Mouse (Mus musculus): ENCODE data around the gene Fmod. TPM values are rescaled to one million over a fixed set of nuclear protein-coding genes. Genes with fewer than 3 reads are reported as not detected.
A peak's percentile ranks its signal among the peaks of the same experiment; 100 is the strongest.

Gene Fmod
- polyA plus RNA-seq, 1 experiment from 2014 or later: 23.6 TPM

DNA sequence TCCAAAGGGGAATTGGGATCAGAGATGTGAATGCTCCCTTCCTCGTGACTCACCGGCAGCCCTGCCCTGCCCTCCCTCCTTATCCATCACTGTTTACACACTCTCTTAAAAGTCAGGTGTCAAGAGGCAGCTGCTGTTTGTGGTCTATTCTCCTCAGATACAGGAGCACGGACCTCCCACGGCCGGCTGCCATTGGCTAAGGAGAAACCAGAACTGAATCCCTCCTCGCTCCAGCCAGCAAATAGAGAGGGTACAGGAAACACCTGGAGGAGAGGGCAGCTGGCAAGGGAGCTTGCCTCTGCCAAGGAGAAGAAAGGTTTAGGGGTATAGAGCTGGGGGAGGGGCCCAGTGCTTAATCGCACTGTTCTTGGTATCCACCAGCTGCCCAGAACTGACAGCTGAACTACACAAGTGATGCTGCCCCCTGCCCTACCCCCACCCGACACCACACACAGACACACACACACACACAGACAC, 30.1 kb downstream of the Fmod start:
- no peak overlapping the region for H3K4me3 ChIP-seq (ENCODE audit: low read length)
- no peak overlapping the region for H3K4me2 ChIP-seq (ENCODE audit: low read depth, low read length)
- peaks cover 50% of the 10 kb centered on the region for H3K4me1 ChIP-seq (ENCODE audit: control insufficient read depth, insufficient read depth, low read length)
- no peaks in the 10 kb centered on the region for H3K27me3 ChIP-seq (ENCODE audit: control insufficient read depth, insufficient read depth, low read length)
- no peak overlapping the region for H3K9ac ChIP-seq (ENCODE audit: low read length)
- no peaks in the 10 kb centered on the region for H3K9me3 ChIP-seq (replicated peaks; ENCODE audit: control insufficient read depth, low read length)
- H3K27ac ChIP-seq (ENCODE audit: low read length): peak overlapping the region; percentile 26
- 14% methylated on average over 8 of the region's 8 CpGs for WGBS
- no peaks in the 10 kb centered on the region for H3K36me3 ChIP-seq (ENCODE audit: control insufficient read depth, insufficient read depth)
- ATAC-seq (replicated peaks; ENCODE audit: extremely low read depth, insufficient read depth, low FRiP score): peak; percentile 52

GRCm38 (mm10) chr1:134070099-134070669, 33.1 kb downstream of the Fmod start:
- Histone ChIP-seq H3K9ac (ENCODE audit: low read length) (no peak overlapping the region), H3K4me1 (ENCODE audit: control insufficient read depth, insufficient read depth, low read length) (peaks cover 39% of the 10 kb centered on the region), H3K4me2 (ENCODE audit: low read depth, low read length) (no peak overlapping the region)

GRCm38 (mm10) chr1:134071411-134072018, 34.5 kb downstream of the Fmod start:
- no peak for ATAC-seq (replicated peaks; ENCODE audit: extremely low read depth, insufficient read depth, low FRiP score)
- H3K4me1 ChIP-seq (ENCODE audit: control insufficient read depth, insufficient read depth, low read length): peaks cover 40% of the 10 kb centered on the region

More at GRCm38 (mm10) chr1:134070099-134070669, 33.1 kb downstream of the Fmod start:
- H3K4me3 ChIP-seq (ENCODE audit: low read length): no peak overlapping the region
- peaks cover 7% of the 10 kb centered on the region for H3K36me3 ChIP-seq (ENCODE audit: control insufficient read depth, insufficient read depth)
- no peaks in the 10 kb centered on the region for H3K27me3 ChIP-seq (ENCODE audit: control insufficient read depth, insufficient read depth, low read length)
- H3K9me3 ChIP-seq (replicated peaks; ENCODE audit: control insufficient read depth, low read length): no peaks in the 10 kb centered on the region
- WGBS: 62% methylated on average over 8 of the region's 8 CpGs
- ATAC-seq (replicated peaks; ENCODE audit: extremely low read depth, insufficient read depth, low FRiP score): no peak
- H3K27ac ChIP-seq (ENCODE audit: low read length): 0 out of 2 replicates have a peak overlapping the region, but pooled peaks have one; percentile 7

GRCm38 (mm10) chr1:134073061-134073564, 36.1 kb downstream of the Fmod start:
- H3K4me2 ChIP-seq (ENCODE audit: low read depth, low read length): peak overlapping the region; percentile 4; the same call in 1 of the 2 replicates
- 39% methylated on average over 6 of the region's 6 CpGs for WGBS
- no peak for ATAC-seq (replicated peaks; ENCODE audit: extremely low read depth, insufficient read depth, low FRiP score)

More at GRCm38 (mm10) chr1:134071411-134072018, 34.5 kb downstream of the Fmod start:
- H3K27ac ChIP-seq (ENCODE audit: low read length): peak overlapping the region; percentile 7; the same call in 1 of the 2 replicates
- H3K4me2 ChIP-seq (ENCODE audit: low read depth, low read length): no peak overlapping the region
- no peak overlapping the region; the same call in 1 of the 2 replicates for H3K9ac ChIP-seq (ENCODE audit: low read length)
- no peaks in the 10 kb centered on the region for H3K9me3 ChIP-seq (replicated peaks; ENCODE audit: control insufficient read depth, low read length)
- H3K4me3 ChIP-seq (ENCODE audit: low read length): no peak overlapping the region
- no peaks in the 10 kb centered on the region for H3K27me3 ChIP-seq (ENCODE audit: control insufficient read depth, insufficient read depth, low read length)
- peaks cover 7% of the 10 kb centered on the region for H3K36me3 ChIP-seq (ENCODE audit: control insufficient read depth, insufficient read depth)
- 49% methylated on average over 10 of the region's 10 CpGs for WGBS

DNA sequence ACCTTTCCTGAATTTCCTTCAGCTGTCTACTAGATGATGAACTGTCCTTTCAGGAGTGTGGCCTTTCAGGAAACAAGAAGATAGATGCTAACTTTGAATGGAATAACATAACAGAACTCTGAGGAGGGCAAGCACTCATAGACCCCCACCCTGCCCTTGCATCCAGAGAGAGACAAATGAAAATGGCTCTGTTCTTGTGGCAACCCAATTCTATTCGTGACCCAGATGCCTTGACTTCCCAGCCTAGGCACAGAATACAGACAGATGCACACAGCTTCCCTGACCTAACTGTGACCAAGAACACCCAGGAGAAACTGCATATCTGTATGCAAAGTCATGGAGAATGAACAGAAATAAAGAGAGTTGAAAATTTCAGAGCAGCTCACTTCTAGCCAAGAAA, 36.6 kb downstream of the Fmod start:
- Histone ChIP-seq H3K27ac (ENCODE audit: low read length) (peak overlapping the region; percentile 69), H3K4me1 (ENCODE audit: control insufficient read depth, insufficient read depth, low read length) (peaks cover 45% of the 10 kb centered on the region), H3K27me3 (ENCODE audit: control insufficient read depth, insufficient read depth, low read length) (no peaks in the 10 kb centered on the region), H3K36me3 (ENCODE audit: control insufficient read depth, insufficient read depth) (peaks cover 16% of the 10 kb centered on the region), H3K9ac (ENCODE audit: low read length) (no peak overlapping the region), H3K4me2 (ENCODE audit: low read depth, low read length) (no peak overlapping the region), H3K9me3 (replicated peaks; ENCODE audit: control insufficient read depth, low read length) (no peaks in the 10 kb centered on the region), H3K4me3 (ENCODE audit: low read length) (no peak overlapping the region)
- WGBS: 70% methylated on average over 1 of the region's 1 CpGs
- ATAC-seq (replicated peaks; ENCODE audit: extremely low read depth, insufficient read depth, low FRiP score): no peak

More at GRCm38 (mm10) chr1:134073061-134073564, 36.1 kb downstream of the Fmod start:
- peak overlapping the region; percentile 69 for H3K27ac ChIP-seq (ENCODE audit: low read length)
- H3K4me1 ChIP-seq (ENCODE audit: control insufficient read depth, insufficient read depth, low read length): peaks cover 45% of the 10 kb centered on the region
- H3K4me3 ChIP-seq (ENCODE audit: low read length): no peak overlapping the region
- peak overlapping the region; percentile 10; the same call in 1 of the 2 replicates for H3K9ac ChIP-seq (ENCODE audit: low read length)
- no peaks in the 10 kb centered on the region for H3K27me3 ChIP-seq (ENCODE audit: control insufficient read depth, insufficient read depth, low read length)
- H3K36me3 ChIP-seq (ENCODE audit: control insufficient read depth, insufficient read depth): peaks cover 16% of the 10 kb centered on the region
- no peaks in the 10 kb centered on the region for H3K9me3 ChIP-seq (replicated peaks; ENCODE audit: control insufficient read depth, low read length)

DNA sequence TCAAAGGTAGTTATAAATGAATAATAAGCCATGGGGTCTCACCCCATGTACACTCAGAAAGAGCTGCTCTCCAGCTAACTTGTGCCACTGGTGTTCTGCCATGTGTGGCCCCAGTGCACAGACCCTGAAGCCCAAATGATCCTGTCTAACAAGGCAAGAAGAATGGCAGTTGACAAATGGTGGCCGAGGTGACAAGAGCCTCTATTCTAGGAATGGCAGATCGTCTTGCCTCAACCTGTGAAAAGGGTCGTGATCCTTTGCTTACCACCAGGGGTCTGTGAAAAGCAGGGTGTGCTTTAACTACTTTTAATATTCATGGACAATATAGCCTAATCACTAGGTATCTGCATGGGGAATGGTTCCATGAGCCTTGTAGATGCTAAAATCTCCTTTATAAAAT, 37.1 kb downstream of the Fmod start:
- ATAC-seq (replicated peaks; ENCODE audit: extremely low read depth, insufficient read depth, low FRiP score): no peak
- WGBS: 66% methylated on average over 3 of the region's 3 CpGs
- Histone ChIP-seq H3K4me2 (ENCODE audit: low read depth, low read length) (no peak overlapping the region), H3K9me3 (replicated peaks; ENCODE audit: control insufficient read depth, low read length) (no peaks in the 10 kb centered on the region), H3K27ac (ENCODE audit: low read length) (no peak overlapping the region), H3K36me3 (ENCODE audit: control insufficient read depth, insufficient read depth) (peaks cover 16% of the 10 kb centered on the region), H3K4me1 (ENCODE audit: control insufficient read depth, insufficient read depth, low read length) (peaks cover 45% of the 10 kb centered on the region), H3K9ac (ENCODE audit: low read length) (no peak overlapping the region), H3K4me3 (ENCODE audit: low read length) (no peak overlapping the region), H3K27me3 (ENCODE audit: control insufficient read depth, insufficient read depth, low read length) (no peaks in the 10 kb centered on the region)

DNA sequence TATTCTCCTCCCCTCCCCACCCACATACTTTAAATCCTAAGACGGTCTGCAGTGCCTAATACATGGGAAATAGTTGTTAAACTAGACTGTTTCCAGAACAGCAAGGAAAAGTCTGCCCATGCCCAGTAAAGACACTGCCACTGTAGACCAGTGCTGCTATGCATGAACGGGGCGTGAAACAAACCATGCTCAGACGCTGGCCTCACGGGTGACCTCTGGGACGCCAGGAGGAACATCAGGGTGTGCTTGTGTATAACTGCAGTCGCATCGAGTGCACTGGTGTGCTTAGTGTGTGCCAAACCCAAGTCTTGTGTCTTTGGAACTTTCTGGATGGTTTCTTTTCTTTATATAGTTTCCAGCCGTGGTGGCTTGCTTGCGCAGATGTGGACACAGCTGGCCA, 37.6 kb downstream of the Fmod start:
- Histone ChIP-seq H3K27ac (ENCODE audit: low read length) (no peak overlapping the region), H3K9me3 (replicated peaks; ENCODE audit: control insufficient read depth, low read length) (no peaks in the 10 kb centered on the region), H3K9ac (ENCODE audit: low read length) (no peak overlapping the region), H3K4me2 (ENCODE audit: low read depth, low read length) (no peak overlapping the region), H3K4me1 (ENCODE audit: control insufficient read depth, insufficient read depth, low read length) (peaks cover 49% of the 10 kb centered on the region), H3K27me3 (ENCODE audit: control insufficient read depth, insufficient read depth, low read length) (no peaks in the 10 kb centered on the region), H3K36me3 (ENCODE audit: control insufficient read depth, insufficient read depth) (peaks cover 16% of the 10 kb centered on the region), H3K4me3 (ENCODE audit: low read length) (no peak overlapping the region)
- no peak for ATAC-seq (replicated peaks; ENCODE audit: extremely low read depth, insufficient read depth, low FRiP score)
- 85% methylated on average over 10 of the region's 10 CpGs for WGBS

GRCm38 (mm10) chr1:134075532-134075931, 38.5 kb downstream of the Fmod start:
- Histone ChIP-seq H3K4me2 (ENCODE audit: low read depth, low read length) (peak overlapping the region; percentile 91), H3K27me3 (ENCODE audit: control insufficient read depth, insufficient read depth, low read length) (no peaks in the 10 kb centered on the region), H3K4me3 (ENCODE audit: low read length) (peak overlapping the region; percentile 90; the same call in 1 of the 2 replicates), H3K9me3 (replicated peaks; ENCODE audit: control insufficient read depth, low read length) (no peaks in the 10 kb centered on the region), H3K9ac (ENCODE audit: low read length) (peak overlapping the region; percentile 1; the same call in 1 of the 2 replicates), H3K36me3 (ENCODE audit: control insufficient read depth, insufficient read depth) (peaks cover 16% of the 10 kb centered on the region), H3K4me1 (ENCODE audit: control insufficient read depth, insufficient read depth, low read length) (peaks cover 52% of the 10 kb centered on the region), H3K27ac (ENCODE audit: low read length) (peak overlapping the region; percentile 17; the same call in 1 of the 2 replicates)
- no peak for ATAC-seq (replicated peaks; ENCODE audit: extremely low read depth, insufficient read depth, low FRiP score)
- WGBS: 84% methylated on average over 8 of the region's 8 CpGs

DNA sequence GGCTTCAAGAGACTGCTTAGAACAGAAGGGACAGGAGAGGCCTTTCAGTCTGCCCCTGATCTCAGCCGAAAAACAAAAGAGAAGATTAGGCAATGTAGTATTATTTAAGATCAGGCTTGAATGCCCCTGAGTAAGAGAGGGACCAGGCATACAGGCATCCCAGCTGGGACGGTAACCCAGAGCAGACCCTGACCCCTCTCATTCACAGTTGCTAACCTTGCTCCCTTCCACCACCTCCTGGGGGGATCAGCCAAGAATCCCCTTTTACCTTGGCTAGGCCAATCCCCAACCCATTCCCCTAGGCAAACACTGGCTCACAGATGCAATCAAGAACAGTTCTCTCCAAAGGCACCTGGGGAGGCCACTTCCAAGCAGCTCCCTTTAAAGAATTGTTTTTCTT, 39.7 kb downstream of the Fmod start:
- WGBS: 67% methylated on average over 2 of the region's 2 CpGs
- H3K36me3 ChIP-seq (ENCODE audit: control insufficient read depth, insufficient read depth): peaks cover 16% of the 10 kb centered on the region
- peaks cover 46% of the 10 kb centered on the region for H3K4me1 ChIP-seq (ENCODE audit: control insufficient read depth, insufficient read depth, low read length)
- H3K4me3 ChIP-seq (ENCODE audit: low read length): peak overlapping the region; percentile 90
- no peaks in the 10 kb centered on the region for H3K27me3 ChIP-seq (ENCODE audit: control insufficient read depth, insufficient read depth, low read length)
- no peaks in the 10 kb centered on the region for H3K9me3 ChIP-seq (replicated peaks; ENCODE audit: control insufficient read depth, low read length)
- H3K9ac ChIP-seq (ENCODE audit: low read length): peak overlapping the region; percentile 70
- no peak for ATAC-seq (replicated peaks; ENCODE audit: extremely low read depth, insufficient read depth, low FRiP score)
- H3K4me2 ChIP-seq (ENCODE audit: low read depth, low read length): peak overlapping the region; percentile 91
- H3K27ac ChIP-seq (ENCODE audit: low read length): peak overlapping the region; percentile 12; the same call in 1 of the 2 replicates
